Mouse (Mus musculus): ENCODE data around the gene Cd302. TPM values are rescaled to one million over a fixed set of nuclear protein-coding genes. Genes with fewer than 3 reads are reported as not detected.

The Cd302 gene
- polyA plus RNA-seq, 1 experiment, result 5.8 TPM

- DNase-seq (ENCODE audit: low read depth), result no peak
- no peak for TF ChIP-seq POLR2A (IDR thresholded peaks at IDR 0.05; ENCODE audit: borderline replicate concordance, extremely low read depth, insufficient read depth, insufficient read length, poor library complexity, severe bottlenecking)
- no peak for TF ChIP-seq CTCF (IDR thresholded peaks at IDR 0.05; ENCODE audit: borderline replicate concordance, extremely low read depth, insufficient read depth, insufficient read length)
Measured at GRCm38 (mm10) chr2:60252782-60253181, 31.5 kb downstream of the Cd302 start.

- TF ChIP-seq CTCF (IDR thresholded peaks at IDR 0.05; ENCODE audit: borderline replicate concordance, extremely low read depth, insufficient read depth, insufficient read length) (no peak), POLR2A (IDR thresholded peaks at IDR 0.05; ENCODE audit: borderline replicate concordance, extremely low read depth, insufficient read depth, insufficient read length, poor library complexity, severe bottlenecking) (no peak)
- no peak for DNase-seq (ENCODE audit: low read depth)
Measured at GRCm38 (mm10) chr2:60234506-60234905, 49.8 kb downstream of the Cd302 start.

GRCm38 (mm10) chr2:60233147-60233546, 51.1 kb downstream of the Cd302 start:
- TF ChIP-seq CTCF (IDR thresholded peaks at IDR 0.05; ENCODE audit: borderline replicate concordance, extremely low read depth, insufficient read depth, insufficient read length) (no peak), POLR2A (IDR thresholded peaks at IDR 0.05; ENCODE audit: borderline replicate concordance, extremely low read depth, insufficient read depth, insufficient read length, poor library complexity, severe bottlenecking) (no peak)
- no peak for DNase-seq (ENCODE audit: low read depth)

- TF ChIP-seq CTCF (IDR thresholded peaks at IDR 0.05; ENCODE audit: borderline replicate concordance, extremely low read depth, insufficient read depth, insufficient read length) (no peak), POLR2A (IDR thresholded peaks at IDR 0.05; ENCODE audit: borderline replicate concordance, extremely low read depth, insufficient read depth, insufficient read length, poor library complexity, severe bottlenecking) (no peak)
- no peak for DNase-seq (ENCODE audit: low read depth)
Measured at GRCm38 (mm10) chr2:60230361-60230760, 53.9 kb downstream of the Cd302 start.

GRCm38 (mm10) chr2:60228470-60228869, 55.8 kb downstream of the Cd302 start:
- TF ChIP-seq CTCF (IDR thresholded peaks at IDR 0.05; ENCODE audit: borderline replicate concordance, extremely low read depth, insufficient read depth, insufficient read length), result no peak
- no peak for TF ChIP-seq POLR2A (IDR thresholded peaks at IDR 0.05; ENCODE audit: borderline replicate concordance, extremely low read depth, insufficient read depth, insufficient read length, poor library complexity, severe bottlenecking)
- no peak for DNase-seq (ENCODE audit: low read depth)

- no peak for DNase-seq (ENCODE audit: low read depth)
- TF ChIP-seq POLR2A (IDR thresholded peaks at IDR 0.05; ENCODE audit: borderline replicate concordance, extremely low read depth, insufficient read depth, insufficient read length, poor library complexity, severe bottlenecking) (no peak), CTCF (IDR thresholded peaks at IDR 0.05; ENCODE audit: borderline replicate concordance, extremely low read depth, insufficient read depth, insufficient read length) (no peak)
Measured at GRCm38 (mm10) chr2:60223489-60223888, 60.8 kb downstream of the Cd302 start.

- TF ChIP-seq CTCF (IDR thresholded peaks at IDR 0.05; ENCODE audit: borderline replicate concordance, extremely low read depth, insufficient read depth, insufficient read length), result no peak
Measured at GRCm38 (mm10) chr2:60221954-60222353, 62.3 kb downstream of the Cd302 start.

GRCm38 (mm10) chr2:60221236-60221635, 63.1 kb downstream of the Cd302 start:
- no peak for TF ChIP-seq CTCF (IDR thresholded peaks at IDR 0.05; ENCODE audit: borderline replicate concordance, extremely low read depth, insufficient read depth, insufficient read length)
- no peak for TF ChIP-seq POLR2A (IDR thresholded peaks at IDR 0.05; ENCODE audit: borderline replicate concordance, extremely low read depth, insufficient read depth, insufficient read length, poor library complexity, severe bottlenecking)
- peak; percentile 9 for DNase-seq (ENCODE audit: low read depth)

More at GRCm38 (mm10) chr2:60221954-60222353, 62.3 kb downstream of the Cd302 start:
- no peak for DNase-seq (ENCODE audit: low read depth)

- no peak for TF ChIP-seq POLR2A (IDR thresholded peaks at IDR 0.05; ENCODE audit: borderline replicate concordance, extremely low read depth, insufficient read depth, insufficient read length, poor library complexity, severe bottlenecking)
- no peak for TF ChIP-seq CTCF (IDR thresholded peaks at IDR 0.05; ENCODE audit: borderline replicate concordance, extremely low read depth, insufficient read depth, insufficient read length)
- no peak for DNase-seq (ENCODE audit: low read depth)
Measured at GRCm38 (mm10) chr2:60217620-60218019, 66.7 kb downstream of the Cd302 start.

- no peak for DNase-seq (ENCODE audit: low read depth)
- TF ChIP-seq POLR2A (IDR thresholded peaks at IDR 0.05; ENCODE audit: borderline replicate concordance, extremely low read depth, insufficient read depth, insufficient read length, poor library complexity, severe bottlenecking) (no peak), CTCF (IDR thresholded peaks at IDR 0.05; ENCODE audit: borderline replicate concordance, extremely low read depth, insufficient read depth, insufficient read length) (no peak)
Measured at GRCm38 (mm10) chr2:60216547-60217153, 67.6 kb downstream of the Cd302 start.

GRCm38 (mm10) chr2:60214683-60215082, 69.6 kb downstream of the Cd302 start:
- no peak for DNase-seq (ENCODE audit: low read depth)
- TF ChIP-seq POLR2A (IDR thresholded peaks at IDR 0.05; ENCODE audit: borderline replicate concordance, extremely low read depth, insufficient read depth, insufficient read length, poor library complexity, severe bottlenecking), result no peak
- TF ChIP-seq CTCF (IDR thresholded peaks at IDR 0.05; ENCODE audit: borderline replicate concordance, extremely low read depth, insufficient read depth, insufficient read length), result no peak

- TF ChIP-seq POLR2A (IDR thresholded peaks at IDR 0.05; ENCODE audit: borderline replicate concordance, extremely low read depth, insufficient read depth, insufficient read length, poor library complexity, severe bottlenecking) (no peak), CTCF (IDR thresholded peaks at IDR 0.05; ENCODE audit: borderline replicate concordance, extremely low read depth, insufficient read depth, insufficient read length) (no peak)
- DNase-seq (ENCODE audit: low read depth), result no peak
Measured at GRCm38 (mm10) chr2:60212488-60212887, 71.8 kb downstream of the Cd302 start.
